Mouse (Mus musculus) embryonic stem cell, embryonic (primary cell): ENCODE measurements around the gene Gcn1l1.

Source experiments
- CTCF ChIA-PET, 4 experiments: fragments of 300-600 bp in 2 of 4; fragments of 350-600 bp in 2 of 4; sonication (Branson Sonifier 250); formaldehyde crosslinking; loops; one replicate each; lab custom pipeline; 2022; ENCODE audit warnings: inconsistent platforms in 2 of 4; lab: Charles Lee
- POLR2A ChIA-PET, 4 experiments: fragments of 300-600 bp in 2 of 4; fragments of 350-600 bp in 2 of 4; sonication (Branson Sonifier 250); formaldehyde crosslinking; loops; one replicate each; lab custom pipeline; 2022; ENCODE audit warnings: antibody characterized with exemption in 4 of 4, inconsistent platforms in 1 of 4; lab: Charles Lee

Gene Gcn1l1

GRCm38 (mm10) chr5:115563771-115564585 lies 1.1 kb upstream of the Gcn1l1 start:
- POLR2A ChIA-PET, result interaction anchor here (0.5 to 13.0 kb wide), 44 partner anchors 8 to 419 kb away, joined by 3 to 217 read pairs (median 4); partner anchors contain the start of genes Rab35 (in 1 of the 4) and Sirt4 (in 1 of the 4)

GRCm38 (mm10) chr5:115565403-115565802 lies 349 bp downstream of the Gcn1l1 start:
- POLR2A ChIA-PET, result interaction anchor here in 2 of 4 experiments (1.7 to 13.0 kb wide), 5 partner anchors 10 to 75 kb away, joined by 4 to 217 read pairs (median 19); no protein-coding TSS in a partner anchor
- CTCF ChIA-PET, result no interaction called here

More at GRCm38 (mm10) chr5:115563771-115564585, 1.1 kb upstream of the Gcn1l1 start:
- CTCF ChIA-PET, result interaction anchor here in 1 of 4 experiments (1.0 kb wide), 1 partner anchor 26 kb away, joined by 3 read pairs; no protein-coding TSS in a partner anchor

- POLR2A ChIA-PET, result interaction anchor here in 3 of 4 experiments (0.7 to 6.5 kb wide), 24 partner anchors 9 to 818 kb away, joined by 3 to 55 read pairs (median 6); partner anchors contain the start of gene Rplp0 (in 3 of the 3)
- CTCF ChIA-PET, result interaction anchor here in 3 of 4 experiments (0.7 to 1.5 kb wide), 7 partner anchors 8 to 77 kb away, joined by 3 to 5 read pairs (median 3); partner anchors contain the start of gene Rplp0 (in 1 of the 3)
Measured at GRCm38 (mm10) chr5:115568681-115569080, 3.6 kb downstream of the Gcn1l1 start.

GRCm38 (mm10) chr5:115569308-115569707 lies 4.3 kb downstream of the Gcn1l1 start:
- CTCF ChIA-PET, result interaction anchor here in 3 of 4 experiments (0.6 to 1.5 kb wide), 7 partner anchors 9 to 31 kb away, joined by 3 to 8 read pairs (median 4); partner anchors contain the start of gene Rplp0 (in 1 of the 3)
- POLR2A ChIA-PET, result interaction anchor here in 3 of 4 experiments (0.7 to 6.5 kb wide), 24 partner anchors 8 to 818 kb away, joined by 3 to 55 read pairs (median 5); partner anchors contain the start of genes Rplp0 (in 3 of the 3) and Dynll1 (in 1 of the 3)

- POLR2A ChIA-PET, result interaction anchor here in 3 of 4 experiments (0.7 to 6.5 kb wide), 16 partner anchors 8 to 269 kb away, joined by 3 to 55 read pairs (median 6); partner anchors contain the start of genes Rplp0 (in 3 of the 3) and Dynll1 (in 1 of the 3)
Measured at GRCm38 (mm10) chr5:115569721-115570120, 4.7 kb downstream of the Gcn1l1 start.

GRCm38 (mm10) chr5:115571086-115571485 lies 6.0 kb downstream of the Gcn1l1 start:
- ChIA-PET POLR2A (interaction anchor here in 3 of 4 experiments (0.6 to 6.5 kb wide), 13 partner anchors 8 to 419 kb away, joined by 3 to 55 read pairs (median 3); partner anchors contain the start of genes Rab35 (in 1 of the 3) and Rplp0 (in 1 of the 3)), CTCF (interaction anchor here in 2 of 4 experiments (0.6 to 1.3 kb wide), 2 partner anchors 12 to 39 kb away, joined by 3 to 4 read pairs; partner anchors contain the start of gene Rplp0 (in 1 of the 2))

More at GRCm38 (mm10) chr5:115569721-115570120, 4.7 kb downstream of the Gcn1l1 start:
- CTCF ChIA-PET, result interaction anchor here in 3 of 4 experiments (0.6 to 1.5 kb wide), 6 partner anchors 12 to 42 kb away, joined by 3 to 8 read pairs (median 4); no protein-coding TSS in a partner anchor

GRCm38 (mm10) chr5:115572679-115573535 lies 7.9 kb downstream of the Gcn1l1 start:
- ChIA-PET CTCF (interaction anchor here in 1 of 4 experiments (1.0 to 1.4 kb wide), 2 partner anchors 34 to 38 kb away, joined by 3 read pairs; no protein-coding TSS in a partner anchor), POLR2A (interaction anchor here (0.6 to 6.5 kb wide), 20 partner anchors 8 to 83 kb away, joined by 3 to 55 read pairs (median 3); partner anchors contain the start of genes Rplp0 (in 2 of the 4) and Rab35 (in 1 of the 4))

GRCm38 (mm10) chr5:115574992-115575391 lies 9.9 kb downstream of the Gcn1l1 start:
- ChIA-PET CTCF (no interaction called here), POLR2A (interaction anchor here in 3 of 4 experiments (1.1 to 4.3 kb wide), 4 partner anchors 11 to 18 kb away, joined by 3 to 21 read pairs (median 8); partner anchors contain the start of gene Rplp0 (in 1 of the 3))

- POLR2A ChIA-PET, result interaction anchor here in 2 of 4 experiments (0.8 to 3.5 kb wide), 7 partner anchors 8 to 19 kb away, joined by 3 to 19 read pairs (median 6); partner anchors contain the start of gene Rplp0 (in 2 of the 2)
- CTCF ChIA-PET, result interaction anchor here in 1 of 4 experiments (1.2 to 2.1 kb wide), 3 partner anchors 19 to 54 kb away, joined by 3 to 5 read pairs (median 5); partner anchors contain the start of gene Rab35
Measured at GRCm38 (mm10) chr5:115577686-115578085, 12.6 kb downstream of the Gcn1l1 start.

GRCm38 (mm10) chr5:115578922-115579321 lies 13.9 kb downstream of the Gcn1l1 start:
- POLR2A ChIA-PET, result interaction anchor here in 2 of 4 experiments (1.2 to 5.0 kb wide), 3 partner anchors 8 to 20 kb away, joined by 5 to 40 read pairs (median 19); partner anchors contain the start of gene Rplp0 (in 2 of the 2)
- CTCF ChIA-PET, result interaction anchor here in 1 of 4 experiments (2.1 kb wide), 1 partner anchor 35 kb away, joined by 5 read pairs; no protein-coding TSS in a partner anchor

- POLR2A ChIA-PET, result interaction anchor here in 2 of 4 experiments (0.9 to 5.0 kb wide), 4 partner anchors 9 to 100 kb away, joined by 3 to 40 read pairs (median 8); no protein-coding TSS in a partner anchor
- CTCF ChIA-PET, result interaction anchor here in 1 of 4 experiments (0.6 kb wide), 1 partner anchor 57 kb away, joined by 5 read pairs; no protein-coding TSS in a partner anchor
Measured at GRCm38 (mm10) chr5:115579363-115579762, 14.3 kb downstream of the Gcn1l1 start.

- POLR2A ChIA-PET, result interaction anchor here in 3 of 4 experiments (0.7 to 5.0 kb wide), 15 partner anchors 10 to 122 kb away, joined by 3 to 40 read pairs (median 4); partner anchors contain the start of gene Rplp0 (in 1 of the 3)
Measured at GRCm38 (mm10) chr5:115580229-115581001, 15.4 kb downstream of the Gcn1l1 start.

GRCm38 (mm10) chr5:115581662-115582061 lies 16.6 kb downstream of the Gcn1l1 start:
- ChIA-PET CTCF (interaction anchor here in 2 of 4 experiments (0.6 to 1.7 kb wide), 10 partner anchors 12 to 1902 kb away, joined by 3 to 7 read pairs (median 4); no protein-coding TSS in a partner anchor), POLR2A (interaction anchor here (0.5 to 5.0 kb wide), 42 partner anchors 9 to 281 kb away, joined by 3 to 40 read pairs (median 4); partner anchors contain the start of genes Rplp0 (in 3 of the 4), Sirt4 (in 2 of the 4), Dynll1 (in 1 of the 4) and Rab35 (in 1 of the 4))

More at GRCm38 (mm10) chr5:115580229-115581001, 15.4 kb downstream of the Gcn1l1 start:
- CTCF ChIA-PET, result interaction anchor here in 2 of 4 experiments (0.6 to 1.6 kb wide), 2 partner anchors 42 kb away, joined by 4 read pairs; no protein-coding TSS in a partner anchor

- ChIA-PET POLR2A (interaction anchor here in 2 of 4 experiments (0.6 to 3.4 kb wide), 13 partner anchors 9 to 178 kb away, joined by 3 to 19 read pairs (median 5); partner anchors contain the start of genes Rab35 (in 1 of the 2) and Rplp0 (in 1 of the 2)), CTCF (no interaction called here)
Measured at GRCm38 (mm10) chr5:115585616-115586015, 20.6 kb downstream of the Gcn1l1 start.

GRCm38 (mm10) chr5:115586166-115586565 lies 21.1 kb downstream of the Gcn1l1 start:
- ChIA-PET POLR2A (interaction anchor here in 3 of 4 experiments (0.6 to 3.4 kb wide), 12 partner anchors 10 to 178 kb away, joined by 3 to 19 read pairs (median 6); partner anchors contain the start of gene Rplp0 (in 2 of the 3)), CTCF (interaction anchor here in 3 of 4 experiments (0.7 to 1.0 kb wide), 3 partner anchors 21 to 29 kb away, joined by 3 to 9 read pairs (median 4); partner anchors contain the start of gene Rplp0 (in 1 of the 3))
